Mouse (Mus musculus) thymus, postnatal 4 days (tissue): ENCODE results near the gene Tnks2.
A peak's percentile ranks its signal among the peaks of the same experiment; 100 is the strongest.
"Not testable (repeated sequence)": the region's sequence is repeated elsewhere in the genome, so short reads cannot be mapped to it uniquely, and the experiment has no call there.

ENCODE experiments used
- DNase-seq: peaks from one replicate; pipeline ENCODE4 v3.0.0; 2021

Gene Tnks2

GRCm38 (mm10) chr19:36833788-36834531 is at the start of gene Tnks2:
Tnks2 (plus strand) TSS chr19:36834232.
- peak; percentile 96 for DNase-seq

- no peak for DNase-seq
These were observed 43.9 kb upstream of the Tnks2 start for GRCm38 (mm10) chr19:36789873-36790733.

GRCm38 (mm10) chr19:36792589-36792988 is 41.4 kb upstream of the Tnks2 start:
- DNase-seq = no peak

- DNase-seq = no peak
These were observed 40.6 kb upstream of the Tnks2 start for GRCm38 (mm10) chr19:36793450-36793849.

- no peak for DNase-seq
These were observed 40.0 kb upstream of the Tnks2 start for GRCm38 (mm10) chr19:36794008-36794407.

DNA sequence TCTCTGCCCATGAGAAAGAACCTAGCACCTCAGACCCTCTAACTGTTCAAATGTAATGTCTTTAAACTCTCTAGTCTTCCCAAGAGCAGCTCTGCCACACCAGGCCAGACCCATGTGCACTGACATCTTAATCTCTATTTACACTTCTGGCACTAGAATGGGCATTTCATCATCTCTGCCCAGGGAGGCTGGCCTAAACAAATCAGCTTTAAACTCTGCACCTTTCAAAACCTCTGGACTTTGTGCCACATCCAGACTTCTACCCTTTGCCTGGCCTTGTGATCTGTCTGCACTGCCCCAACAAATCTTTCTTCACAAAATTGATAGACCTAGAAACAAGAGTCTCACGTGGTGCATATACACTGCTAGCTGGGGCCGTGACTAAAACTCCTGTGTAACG is 38.8 kb upstream of the Tnks2 start:
- DNase-seq = no peak

DNA sequence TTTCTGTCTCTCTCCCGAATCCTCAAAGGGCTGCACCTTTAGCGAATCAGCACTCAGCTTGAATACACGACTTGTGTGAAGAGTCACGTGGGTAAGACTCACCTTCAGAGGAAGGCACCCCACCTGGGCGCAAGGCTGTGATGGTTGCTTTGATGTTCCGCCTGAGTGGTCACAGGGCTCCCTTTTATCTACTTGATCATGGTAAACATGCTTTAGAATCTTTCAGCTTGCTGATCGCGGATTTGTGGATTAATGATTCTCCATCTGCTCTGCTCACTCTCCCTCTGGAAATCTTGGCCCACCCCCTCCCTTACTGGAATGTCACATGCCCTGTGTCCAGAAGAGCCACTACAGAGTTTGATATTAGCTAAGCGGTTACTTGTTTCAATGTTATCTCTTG is 37.1 kb upstream of the Tnks2 start:
- no peak for DNase-seq

GRCm38 (mm10) chr19:36800288-36800687 is 33.7 kb upstream of the Tnks2 start:
- no peak for DNase-seq

- peak; percentile 32 for DNase-seq
These were observed 32.0 kb upstream of the Tnks2 start for GRCm38 (mm10) chr19:36801856-36802641.

DNA sequence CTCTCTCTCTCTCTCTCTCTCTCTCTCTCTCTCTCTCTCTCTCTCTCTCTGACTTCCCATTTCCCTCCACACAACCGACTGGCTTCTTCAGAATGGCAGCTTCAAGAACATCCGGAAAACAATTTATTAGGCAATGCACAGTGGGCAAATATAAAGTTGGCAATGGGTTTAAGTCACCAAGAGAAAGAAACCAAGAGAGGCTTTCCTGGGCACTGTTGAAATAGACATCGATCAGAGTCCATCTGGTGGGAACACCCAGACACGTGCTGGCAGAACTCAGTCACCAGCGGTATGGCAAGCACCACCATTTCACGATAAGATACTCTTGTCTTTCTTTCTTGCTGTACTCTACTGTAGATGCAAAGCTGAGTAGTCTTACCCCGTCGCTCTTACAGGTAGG is 30.6 kb upstream of the Tnks2 start:
- no peak for DNase-seq

DNA sequence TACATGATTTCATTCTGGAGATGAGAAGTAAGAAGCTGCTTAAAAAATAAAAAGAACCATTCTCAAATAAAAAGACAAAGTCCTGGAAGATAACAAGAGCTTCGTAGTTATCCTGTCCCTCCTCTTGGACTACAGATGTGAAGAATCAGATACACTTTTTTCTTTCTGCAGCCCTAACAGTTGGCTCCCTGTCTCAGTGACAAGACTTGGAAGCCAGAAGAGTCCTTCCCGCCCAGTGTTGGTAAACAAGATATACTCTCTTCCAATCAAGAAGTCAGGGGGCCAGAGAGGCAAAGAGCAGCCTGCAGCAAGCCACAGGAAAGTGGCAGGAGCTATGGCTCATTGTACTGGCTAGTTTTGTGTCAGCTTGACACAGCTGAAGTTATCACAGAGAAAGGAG is 27.2 kb upstream of the Tnks2 start:
- no peak for DNase-seq

DNA sequence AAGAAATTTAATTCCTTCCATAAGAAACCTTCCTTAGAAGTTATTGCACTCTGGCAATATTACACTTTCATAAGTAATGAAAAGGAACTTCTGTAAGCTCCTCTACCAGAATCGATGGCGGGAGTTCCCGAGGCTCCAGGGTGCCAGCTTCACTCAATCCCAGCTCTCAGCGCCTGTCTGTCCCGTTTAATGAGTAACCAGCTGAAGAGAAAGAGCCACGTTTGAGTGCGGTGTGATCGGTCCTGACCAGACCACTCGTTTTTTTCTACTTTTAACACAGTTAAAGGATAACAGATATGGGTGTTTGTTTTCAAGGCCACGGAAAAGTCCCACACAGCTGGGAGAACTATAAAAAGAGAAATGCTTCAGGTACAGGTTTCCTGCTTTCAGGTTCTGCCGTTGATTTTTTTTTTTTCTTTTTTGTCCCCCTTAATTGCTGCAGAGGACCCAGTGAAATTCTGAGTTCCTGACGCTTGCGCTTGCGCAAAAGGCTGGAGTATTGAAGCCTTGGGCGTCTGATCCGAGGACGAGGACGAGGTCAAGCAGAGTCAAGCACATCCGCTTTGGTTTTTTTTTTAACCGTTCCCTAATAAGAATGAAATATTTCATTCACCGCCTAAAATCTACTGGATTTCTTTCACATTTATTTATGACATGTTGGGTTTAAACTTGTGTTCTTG is 25.5 kb upstream of the Tnks2 start:
- no peak for DNase-seq

GRCm38 (mm10) chr19:36809476-36810168 is 24.4 kb upstream of the Tnks2 start:
- DNase-seq = peak; percentile 22

- DNase-seq = no peak
These were observed 22.0 kb upstream of the Tnks2 start for GRCm38 (mm10) chr19:36812011-36812410.

GRCm38 (mm10) chr19:36815396-36816271 is 18.4 kb upstream of the Tnks2 start:
- peak; percentile 30 for DNase-seq

DNA sequence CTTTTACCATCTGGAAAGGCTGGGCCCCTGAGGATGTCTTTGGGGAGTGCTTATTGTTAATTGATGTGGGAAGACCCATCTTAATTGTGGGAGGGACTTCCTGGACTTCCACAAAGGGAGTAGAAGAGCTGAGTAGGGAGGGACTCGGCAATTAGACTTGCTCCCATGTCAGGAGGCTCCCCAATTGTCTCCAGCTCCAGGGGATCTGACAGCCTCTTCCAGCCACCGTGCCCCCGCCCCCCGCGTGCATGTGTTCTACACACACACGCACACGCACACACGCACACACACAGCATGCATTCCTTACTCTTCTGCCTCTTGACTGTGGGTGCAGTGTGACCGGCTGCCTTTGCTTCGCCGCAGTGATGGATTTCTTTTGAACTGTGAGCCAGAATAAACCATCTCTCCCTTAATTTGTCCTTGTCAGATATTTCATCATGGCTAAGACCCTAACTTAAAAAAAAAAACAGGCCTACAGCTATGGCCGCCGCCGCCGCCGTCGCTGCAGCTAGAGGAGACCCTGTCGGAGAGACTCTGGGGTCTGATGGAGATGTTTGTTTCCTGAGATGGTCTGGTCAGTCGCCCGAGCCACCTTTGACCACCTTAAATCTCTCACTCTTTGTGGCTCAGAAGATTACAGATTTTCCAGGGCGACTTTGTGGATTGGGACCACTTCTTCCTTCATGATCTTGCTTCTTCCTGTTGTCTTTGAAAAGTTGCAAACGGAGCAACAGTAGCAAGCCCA is 15.7 kb upstream of the Tnks2 start:
- peak; percentile 58 for DNase-seq

DNA sequence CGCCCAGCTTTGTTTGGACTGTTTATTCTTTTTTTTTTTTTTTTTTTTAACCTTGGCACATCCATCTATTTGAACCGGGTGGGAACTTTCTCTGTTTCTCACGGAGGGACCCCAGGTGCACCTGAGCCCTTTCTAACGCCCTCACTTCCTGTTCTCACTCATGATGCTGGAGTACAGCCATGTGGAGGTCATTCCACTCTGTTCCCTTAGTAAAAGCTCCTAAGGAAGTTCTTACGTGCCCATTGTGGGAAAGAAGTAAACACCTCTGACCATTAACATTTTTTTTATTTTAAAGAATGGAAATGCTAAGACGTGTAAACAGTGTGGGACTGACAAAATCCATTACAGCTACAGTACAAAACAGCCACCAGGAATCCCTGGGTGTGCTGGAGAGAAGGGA is 14.8 kb upstream of the Tnks2 start:
- no peak for DNase-seq

DNA sequence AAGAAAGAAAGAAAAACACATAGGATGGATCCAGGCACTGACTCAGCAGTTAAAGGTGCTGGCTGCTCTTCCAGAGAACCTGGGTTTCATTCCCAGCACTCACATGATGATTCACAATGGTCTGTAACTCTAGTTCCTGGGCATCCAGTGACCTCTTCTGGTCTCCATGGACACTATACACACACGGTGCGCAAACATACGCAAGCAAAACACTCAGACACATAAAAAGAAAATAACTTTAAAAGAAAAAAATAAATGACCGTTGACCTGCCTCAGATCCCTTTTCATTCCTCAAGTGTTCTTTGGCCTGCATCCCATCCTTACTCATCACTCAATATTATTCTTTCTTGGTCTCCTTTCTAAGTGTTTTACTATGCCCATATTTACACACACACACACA is 13.6 kb upstream of the Tnks2 start:
- DNase-seq = no peak

- not testable (repeated sequence) for DNase-seq
These were observed 12.7 kb upstream of the Tnks2 start for GRCm38 (mm10) chr19:36821301-36821700.

- DNase-seq = no peak
These were observed 11.3 kb upstream of the Tnks2 start for GRCm38 (mm10) chr19:36822701-36823100.
